Mouse (Mus musculus): ENCODE results near the gene Sec23a. TPM values are rescaled to one million over a fixed set of nuclear protein-coding genes. Genes with fewer than 3 reads are reported as not detected.
A peak's percentile ranks its signal among the peaks of the same experiment; 100 is the strongest.

Sec23a gene
- polyA plus RNA-seq, 1 experiment, result 67.7 TPM

GRCm38 (mm10) chr12:58919516-58919915 lies 92.3 kb downstream of the Sec23a start:
- TF ChIP-seq CTCF (IDR thresholded peaks at IDR 0.05; ENCODE audit: borderline replicate concordance, extremely low read depth, insufficient read depth, insufficient read length) (no peak), POLR2A (IDR thresholded peaks at IDR 0.05; ENCODE audit: borderline replicate concordance, extremely low read depth, insufficient read depth, insufficient read length, poor library complexity, severe bottlenecking) (no peak)
- no peak for DNase-seq (ENCODE audit: low read depth)

DNA sequence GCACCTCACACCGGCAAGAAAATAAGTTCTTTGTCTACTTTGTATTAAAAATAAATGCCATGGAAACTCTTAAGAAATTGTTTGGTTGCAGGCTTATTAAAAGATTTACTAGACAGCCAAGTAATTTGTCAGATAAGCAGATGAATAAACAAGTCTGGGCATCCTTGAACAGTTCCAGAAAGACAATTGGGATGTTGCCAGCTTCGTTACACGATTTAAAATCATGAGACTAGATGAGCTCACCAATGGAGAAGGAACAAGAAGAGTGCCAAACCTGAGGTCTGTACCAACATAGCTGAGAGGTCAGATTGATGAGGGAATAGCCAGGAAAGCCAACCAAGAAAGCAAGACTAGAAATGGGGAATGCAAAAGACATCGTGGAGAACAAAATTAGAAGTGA lies 102.0 kb downstream of the Sec23a start:
- no peak for TF ChIP-seq POLR2A (IDR thresholded peaks at IDR 0.05; ENCODE audit: borderline replicate concordance, extremely low read depth, insufficient read depth, insufficient read length, poor library complexity, severe bottlenecking)
- no peak for TF ChIP-seq CTCF (IDR thresholded peaks at IDR 0.05; ENCODE audit: borderline replicate concordance, extremely low read depth, insufficient read depth, insufficient read length)
- DNase-seq (ENCODE audit: low read depth), result peak; percentile 48

Other genes with a start within 250 kb of the Sec23a start
- 7.6 and 9.3 TPM in 2 replicates for gene Gemin2, start 1.4 kb upstream of the Sec23a start, polyA plus RNA-seq (2012; rRNA removed)
- 114 and 134 TPM in 2 replicates for gene Trappc6b, start 49.5 kb upstream of the Sec23a start, polyA plus RNA-seq (2012; rRNA removed)
- 58.3 and 89.4 TPM in 2 replicates for gene Pnn, start 54.9 kb upstream of the Sec23a start, polyA plus RNA-seq (2012; rRNA removed)
- gene Mia2, start 83.8 kb upstream of the Sec23a start, polyA plus RNA-seq (2012; rRNA removed), result 37.8 and 37.9 TPM in 2 replicates
- gene Fbxo33, start 207.7 kb upstream of the Sec23a start, polyA plus RNA-seq (2012; rRNA removed), result 15.2 and 15.3 TPM in 2 replicates

Data from brain, embryonic 14.5 days (tissue).